Comparison of ENCODE assay signal across 7 mouse cellular contexts in genomic region chr2:69861485-69862091, GRCm38 (mm10). TPM values are rescaled to one million over a fixed set of nuclear protein-coding genes. Genes with fewer than 3 reads are reported as not detected.
DNase-seq lines count a peak whose midpoint lies in the region; ATAC-seq lines count a peak whose summit lies in the region.

Ssb (plus strand) TSS chr2:69861562.

- H3K27me3 ChIP-seq in intestine, embryonic 15.5 days (replicated peaks), result no peaks in the 10 kb centered on the region
- no peaks in the 10 kb centered on the region for H3K27me3 ChIP-seq in midbrain, embryonic 10.5 days (ENCODE audit: low read depth, poor library complexity, severe bottlenecking)

- no peaks in the 10 kb centered on the region for H3K9me3 ChIP-seq in intestine, embryonic 15.5 days
- H3K9me3 ChIP-seq in midbrain, embryonic 10.5 days (replicated peaks), result no peaks in the 10 kb centered on the region

- peak; percentile 94 to 96 for DNase-seq in adrenal gland, adult (ENCODE audit: inconsistent age in 2 of 2, low spot score in 1 of 2)
- DNase-seq in embryo, embryonic 10.5 days (ENCODE audit: low spot score), result peak; percentile 93
- peak; percentile 91 for DNase-seq in gastrocnemius, postnatal 25 days
- DNase-seq in left cerebral cortex, postnatal 25 days (ENCODE audit: low spot score in 2 of 2), result peak; percentile 94 to 95
- DNase-seq in midbrain, embryonic 10.5 days (ENCODE audit: low spot score), result peak; percentile 93
- peak; percentile 92 for DNase-seq in right cerebral cortex, postnatal 4 days

- peak within 1 kb of the TSS; percentile 67 for H3K4me2 ChIP-seq in intestine, embryonic 15.5 days (replicated peaks)

- H3K36me3 ChIP-seq in intestine, embryonic 15.5 days, result no peaks in the 10 kb centered on the region
- H3K36me3 ChIP-seq in midbrain, embryonic 10.5 days, result peaks cover 32% of the 10 kb centered on the region

- H3K27ac ChIP-seq in intestine, embryonic 15.5 days, result peak within 1 kb of the TSS; percentile 90
- peak within 1 kb of the TSS; percentile 96 for H3K27ac ChIP-seq in midbrain, embryonic 10.5 days (replicated peaks)

- H3K9ac ChIP-seq in intestine, embryonic 15.5 days, result peak within 1 kb of the TSS; percentile 100

- H3K4me3 ChIP-seq in intestine, embryonic 15.5 days (replicated peaks), result peak within 1 kb of the TSS; percentile 100
- H3K4me3 ChIP-seq in midbrain, embryonic 10.5 days, result peak within 1 kb of the TSS; percentile 90

- peak; percentile 98 for ATAC-seq in intestine, embryonic 15.5 days

- intact Hi-C loops in left cerebral cortex, postnatal 25 days (cut with DNase I), result no loop called here

- H3K4me1 ChIP-seq in intestine, embryonic 15.5 days (replicated peaks), result 0 out of 2 replicates have a peak, but pooled peaks cover 4% of the 10 kb centered on the region
- peaks cover 22% of the 10 kb centered on the region for H3K4me1 ChIP-seq in midbrain, embryonic 10.5 days

- under 1% methylated on average over 66 of the region's 66 CpGs for WGBS in intestine, embryonic 15.5 days
- WGBS in midbrain, embryonic 10.5 days, result under 1% methylated on average over 66 of the region's 66 CpGs

RNA-seq across cellular contexts. Expression of gene Ssb, which starts in this region (rescaled TPM):
- total RNA-seq in gastrocnemius, postnatal 25 days (2021), result 10 to 100 TPM; 53.6 to 57.2 TPM
- polyA plus RNA-seq in intestine, embryonic 15.5 days (2015; fragmentation: Nextera tagmentation; extraction: Ambion mirVana), result 290 and 358 TPM in 2 replicates
- total RNA-seq in left cerebral cortex, postnatal 25 days (2021), result 100 to 1,000 TPM; 119 to 125 TPM
- 354 and 383 TPM in 2 replicates for polyA plus RNA-seq in midbrain, embryonic 10.5 days (2016; fragmentation: Nextera tagmentation; extraction: Ambion mirVana)

Comparison
In these comparisons a context has a peak if more than half of its experiments do, and no peak if none do; other contexts are left out.
1. Peak in every context shown above with its lines: DNase-seq, ATAC-seq, H3K4me3 ChIP-seq and H3K27ac ChIP-seq.